Mouse (Mus musculus) brain, embryonic 18.5 days (tissue): ENCODE measurements at regions not wholly inside any gene's neighbourhood (a gene's known extent, or its start where the extent isn't known, plus 50 kb on each side); places are given as distances from the start of the nearest gene placed in this dataset.

Experiments used
- DNase-seq: peaks from one replicate; pipeline ENCODE4 v3.0.0-alpha.2; 2012; ENCODE audit warnings: low read depth, low spot score

DNA sequence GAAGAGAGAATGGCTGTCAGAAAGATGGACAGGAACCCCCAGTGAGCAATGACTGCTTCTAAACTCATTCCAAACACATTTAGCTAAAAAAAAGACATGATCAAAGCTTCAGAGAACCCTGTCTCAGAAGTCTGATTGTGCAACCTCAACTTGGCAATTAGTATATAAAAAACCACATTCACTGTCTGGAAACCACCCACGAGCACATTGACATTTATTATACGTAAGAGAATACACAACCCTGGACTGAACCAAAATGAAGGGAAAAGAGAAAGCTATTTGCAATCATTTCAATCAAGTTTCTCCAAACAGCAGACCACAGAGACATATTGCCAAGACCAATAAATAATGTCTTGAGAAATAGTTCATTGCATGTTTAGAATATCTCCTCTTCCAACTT is 820.7 kb upstream of the Adgrl2 start:
- no peak for DNase-seq

DNA sequence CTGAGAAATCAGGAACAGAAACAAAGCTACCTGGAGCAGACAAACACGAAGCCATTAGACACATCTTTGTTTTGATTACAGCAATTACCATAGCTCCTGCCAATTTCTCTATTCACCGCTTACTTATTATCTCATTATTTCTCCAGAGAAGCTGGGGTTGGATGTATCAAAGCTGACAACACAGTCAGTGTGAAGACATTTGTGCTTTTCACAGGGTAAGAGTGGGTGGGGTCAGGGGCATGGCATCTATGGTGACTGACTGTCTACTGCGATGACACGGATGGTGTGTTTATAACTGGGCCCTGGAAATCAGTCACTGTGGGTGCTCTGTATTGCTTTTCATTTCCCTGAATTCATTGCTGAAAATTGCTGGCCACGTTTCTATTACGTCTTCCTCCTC is 815.0 kb upstream of the Adgrl2 start:
- DNase-seq = no peak

GRCm38 (mm10) chr3:149796123-149796522 is 805.8 kb upstream of the Adgrl2 start:
- DNase-seq = no peak

DNA sequence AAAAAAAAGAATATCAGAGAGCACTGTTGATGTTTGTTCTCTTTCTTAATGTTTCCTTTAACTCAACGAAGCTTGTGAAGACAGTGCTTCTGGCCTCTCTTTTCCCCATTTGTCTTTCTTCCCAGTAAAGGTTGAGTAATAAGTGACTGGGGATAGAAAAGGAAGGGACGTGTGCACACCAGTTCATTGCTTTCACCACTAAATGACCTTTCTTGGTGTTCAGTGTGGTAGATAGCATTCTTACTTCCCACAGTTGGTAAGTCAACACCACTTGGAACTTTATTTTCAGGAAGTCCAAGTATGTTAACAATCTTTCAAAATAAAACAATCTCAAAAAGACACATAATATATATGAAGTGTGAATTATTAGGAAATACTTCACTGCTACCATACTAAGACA is 801.2 kb upstream of the Adgrl2 start:
- no peak for DNase-seq

DNA sequence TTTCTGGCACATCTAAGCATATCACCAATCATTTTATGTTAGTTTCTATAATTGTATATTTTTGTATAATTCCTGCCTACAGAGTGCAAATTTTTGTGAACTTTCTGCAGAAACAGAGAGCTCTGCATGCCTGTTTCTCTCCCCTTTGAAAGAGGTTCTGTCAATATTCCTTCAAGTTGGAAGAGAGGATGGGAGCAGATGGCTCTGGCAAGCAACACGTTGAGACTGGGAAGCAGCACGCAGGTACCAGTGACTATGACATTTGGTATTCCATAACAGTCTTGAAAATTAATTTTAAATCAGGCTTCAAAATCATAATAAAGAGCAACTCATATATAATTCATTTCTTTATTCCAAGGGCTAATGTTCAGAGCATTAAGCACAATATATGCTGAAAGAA is 795.7 kb upstream of the Adgrl2 start:
- DNase-seq = no peak

DNA sequence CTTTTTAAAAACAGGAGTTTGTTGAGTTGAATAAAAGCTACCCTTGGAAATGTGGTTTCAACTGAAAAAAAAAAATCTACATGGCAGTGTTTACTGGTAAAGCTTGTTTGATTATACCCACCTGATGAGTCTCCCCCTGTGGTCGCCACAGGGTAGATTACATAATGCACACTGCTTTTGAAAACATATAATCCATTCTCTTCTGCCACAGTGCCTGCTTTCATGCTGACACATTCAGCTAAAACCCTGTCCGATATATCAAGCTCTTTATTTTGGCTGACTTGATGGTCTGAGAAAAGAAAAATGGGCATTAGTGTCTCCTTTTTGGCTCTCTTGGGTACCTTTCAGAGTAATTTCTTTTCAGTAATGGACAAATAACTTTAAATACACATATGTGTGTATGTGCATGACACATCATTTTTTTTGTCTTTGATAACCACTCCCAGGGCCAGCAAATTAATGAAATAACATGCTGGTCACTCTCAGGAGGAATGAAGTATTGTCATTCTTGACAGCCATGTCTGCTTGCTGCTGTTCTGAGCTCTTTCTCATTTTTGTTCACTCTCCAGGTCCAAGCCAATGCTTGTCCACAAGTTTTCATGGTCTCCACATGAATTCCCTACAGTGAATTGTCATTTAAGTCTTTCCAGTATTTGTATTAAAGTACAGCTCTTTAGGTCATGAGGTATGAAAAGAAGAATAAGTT is 793.7 kb upstream of the Adgrl2 start:
- no peak for DNase-seq

DNA sequence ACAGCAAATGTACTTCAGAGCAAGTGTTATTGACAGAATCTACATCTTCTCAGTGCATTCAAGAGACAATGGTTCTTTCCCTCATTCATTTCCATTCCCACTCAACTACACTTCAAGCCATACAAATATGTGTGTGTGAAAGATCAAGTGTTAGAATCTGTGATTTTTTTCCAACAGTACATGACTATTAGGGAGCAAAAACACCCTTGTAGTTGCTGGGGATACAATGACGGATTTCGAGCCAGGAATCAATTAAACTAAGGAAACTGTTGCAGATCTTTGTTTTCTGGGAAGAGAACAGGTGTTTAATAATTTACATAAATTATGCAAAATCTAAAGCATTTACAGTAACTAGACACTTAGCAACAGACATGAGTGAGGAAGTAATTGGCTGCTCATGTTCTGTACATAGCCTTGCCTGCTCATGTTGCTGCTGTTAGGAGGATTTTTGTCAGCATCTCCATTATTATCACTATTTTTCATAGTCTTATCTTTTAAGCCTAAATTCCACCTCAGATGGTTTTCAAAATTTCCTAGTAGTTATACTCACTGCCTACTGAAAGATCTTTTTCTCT is 777.6 kb upstream of the Adgrl2 start:
- DNase-seq = no peak

GRCm38 (mm10) chr3:149761245-149761644 is 770.9 kb upstream of the Adgrl2 start:
- no peak for DNase-seq

GRCm38 (mm10) chr3:149757910-149758592 is 767.7 kb upstream of the Adgrl2 start:
- DNase-seq = no peak

- DNase-seq = no peak
These were observed 745.7 kb upstream of the Adgrl2 start for GRCm38 (mm10) chr3:149736069-149736468.

DNA sequence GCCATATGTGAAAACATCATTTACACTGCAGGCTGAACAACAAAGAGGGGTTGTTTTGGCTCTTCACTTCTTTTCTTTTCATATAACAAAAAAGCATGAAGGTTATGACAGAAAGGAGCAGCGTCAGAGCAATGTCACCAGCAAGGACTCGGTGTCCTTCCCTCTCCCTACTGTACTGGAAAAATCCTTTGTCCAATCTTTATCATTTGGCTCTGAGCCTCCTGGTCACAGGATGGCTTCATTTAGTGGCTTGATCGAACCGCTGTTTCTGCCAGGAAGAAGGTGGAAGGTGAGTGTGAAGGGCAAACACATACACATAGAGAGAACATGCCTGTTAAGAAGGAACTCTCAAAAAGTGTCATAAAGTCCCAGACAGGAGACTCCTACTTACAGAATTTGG is 735.9 kb upstream of the Adgrl2 start:
- no peak for DNase-seq

- DNase-seq = no peak
These were observed 734.5 kb upstream of the Adgrl2 start for GRCm38 (mm10) chr3:149724879-149725278.

GRCm38 (mm10) chr3:149721832-149722231 is 731.5 kb upstream of the Adgrl2 start:
- no peak for DNase-seq

- DNase-seq = no peak
These were observed 730.0 kb upstream of the Adgrl2 start for GRCm38 (mm10) chr3:149720306-149720705.

GRCm38 (mm10) chr3:149705724-149706123 is 715.4 kb upstream of the Adgrl2 start:
- no peak for DNase-seq

DNA sequence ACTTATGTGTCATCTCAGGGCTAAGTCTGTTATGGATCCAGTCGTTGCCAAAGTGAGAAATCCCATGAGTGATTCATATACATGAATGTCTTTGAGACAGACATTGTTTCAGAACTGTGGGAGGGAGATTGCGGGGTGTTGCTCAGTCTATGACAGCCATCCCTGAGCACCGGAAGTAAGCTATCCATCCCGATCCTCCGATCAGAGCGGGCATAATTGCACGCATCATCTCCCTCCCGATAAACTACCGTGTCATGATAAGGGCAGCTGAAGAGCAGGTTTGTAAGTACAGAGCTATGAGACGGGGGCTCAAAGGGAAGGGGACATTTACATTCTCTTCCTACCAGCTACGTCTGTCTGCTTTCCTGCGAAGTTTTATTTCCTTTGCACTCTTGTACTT is 715.0 kb upstream of the Adgrl2 start:
- no peak for DNase-seq

- DNase-seq = no peak
These were observed 714.1 kb upstream of the Adgrl2 start for GRCm38 (mm10) chr3:149704478-149704877.

DNA sequence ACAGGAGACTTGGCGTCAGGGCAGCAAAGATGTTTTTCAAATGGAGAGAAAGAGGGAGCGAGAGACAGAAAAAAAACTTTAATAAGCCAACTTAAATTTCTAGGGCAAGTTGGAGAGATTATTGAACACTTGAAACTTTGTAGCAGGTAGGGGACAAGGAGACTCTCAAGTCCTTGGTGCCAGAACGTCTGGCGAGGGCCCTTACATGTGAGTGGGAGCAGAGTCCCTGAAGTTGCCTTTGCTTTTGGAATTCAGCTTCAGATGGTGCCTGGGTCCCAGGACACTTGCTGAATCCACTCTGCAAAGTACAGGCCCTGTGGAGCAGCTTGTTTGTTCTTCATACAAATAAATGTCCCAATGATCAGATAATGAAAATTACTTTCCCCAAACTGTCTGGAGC is 693.2 kb upstream of the Adgrl2 start:
- no peak for DNase-seq

GRCm38 (mm10) chr3:149682246-149682645 is 691.9 kb upstream of the Adgrl2 start:
- no peak for DNase-seq

- no peak for DNase-seq
These were observed 683.6 kb upstream of the Adgrl2 start for GRCm38 (mm10) chr3:149673926-149674325.

DNA sequence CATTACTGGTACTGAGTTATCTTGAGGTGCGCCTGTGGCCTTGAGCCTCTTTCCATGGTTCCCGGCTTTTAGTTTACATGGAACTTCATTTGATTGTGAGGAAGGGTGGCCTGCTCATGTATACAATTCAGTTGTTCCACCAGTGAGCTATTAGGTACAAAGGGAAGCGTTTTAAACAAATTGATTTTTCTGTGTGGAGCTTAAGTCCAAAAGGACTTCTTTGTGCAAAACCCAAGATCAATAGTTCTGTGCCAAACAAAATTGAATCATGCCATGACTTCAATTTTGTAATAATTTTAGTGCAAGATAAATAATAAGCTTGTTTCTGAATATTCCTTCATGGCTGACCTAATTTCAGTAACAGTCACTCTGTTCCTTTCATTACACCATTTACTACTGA is 674.3 kb upstream of the Adgrl2 start:
- DNase-seq = no peak

DNA sequence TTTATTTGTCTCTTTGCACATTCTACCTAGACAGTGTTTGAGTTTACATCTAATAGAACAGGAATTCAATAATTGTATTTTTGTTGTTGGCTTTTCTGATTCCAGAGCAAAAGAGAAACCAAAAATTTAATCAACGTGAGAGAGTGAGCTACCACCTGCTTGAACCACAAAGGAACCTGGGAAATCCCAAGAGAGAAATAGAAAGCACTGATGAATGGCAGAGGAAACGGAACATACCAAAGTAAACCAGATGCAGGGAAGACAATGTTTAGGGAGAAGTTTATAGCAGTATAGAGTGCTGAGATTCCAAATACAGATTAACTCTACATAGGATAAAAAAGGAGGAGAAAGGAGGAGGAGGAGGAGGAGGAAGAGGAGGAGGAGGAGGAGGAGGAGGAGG is 648.0 kb upstream of the Adgrl2 start:
- DNase-seq = no peak

DNA sequence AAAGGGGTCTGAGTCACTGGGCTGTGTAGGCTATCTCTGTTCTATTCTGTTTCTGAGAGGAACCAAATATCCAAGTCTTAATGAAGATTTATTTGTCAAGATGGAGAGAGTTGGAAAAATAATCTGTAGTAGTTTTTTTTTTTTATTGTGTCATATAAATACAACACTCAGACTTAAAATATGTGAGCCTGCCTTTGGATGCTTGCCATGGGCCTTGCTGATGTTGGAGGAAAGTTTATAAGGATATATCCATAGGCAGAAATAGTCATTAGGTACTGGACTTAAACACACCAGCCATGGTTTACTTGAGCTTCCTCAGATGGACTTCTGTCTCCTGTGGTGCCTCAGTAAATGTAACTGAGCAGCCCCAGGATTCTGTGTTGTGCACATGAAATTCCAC is 635.8 kb upstream of the Adgrl2 start:
- DNase-seq = no peak
